Mouse (Mus musculus): ENCODE measurements around the gene Dok1.

DNA sequence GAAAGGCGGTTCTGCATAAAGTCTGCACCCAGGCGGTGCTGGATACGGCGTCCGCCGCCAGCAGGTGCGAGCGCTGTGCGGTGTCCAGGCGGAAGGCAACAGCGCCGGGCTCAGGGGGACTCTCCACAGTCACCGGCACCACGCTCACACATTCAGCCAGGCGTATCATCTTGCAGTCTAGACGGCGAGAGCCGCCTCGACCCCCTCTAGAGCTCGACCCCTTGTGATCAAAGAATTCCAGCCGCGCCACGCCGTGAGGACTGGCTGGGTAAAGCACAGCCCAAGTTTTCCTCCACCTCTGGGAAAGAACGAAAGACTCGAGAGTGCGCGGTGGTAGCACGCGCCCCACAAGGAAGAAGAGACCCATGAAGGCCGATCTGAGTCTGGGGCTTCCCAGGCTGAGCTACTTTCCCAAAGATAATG lies 491 bp downstream of the Dok1 start:
- TF ChIP-seq CTCF (IDR thresholded peaks at IDR 0.05; ENCODE audit: low read depth, low read length) (no peak), POLR2A (IDR thresholded peaks at IDR 0.05; ENCODE audit: insufficient read depth, low read length) (no peak)
